Mouse (Mus musculus): Measurements from ENCODE around the gene Lrp2bp. TPM values are rescaled to one million over a fixed set of nuclear protein-coding genes. Genes with fewer than 3 reads are reported as not detected.

The Lrp2bp gene
- polyA plus RNA-seq (2015; fragmentation: Nextera tagmentation; extraction: Ambion mirVana) = 0.52 and 0.79 TPM in 2 replicates

- Histone ChIP-seq H3K36me3 (peaks cover 14% of the 10 kb centered on the region), H3K27ac (replicated peaks) (peak within 1 kb of the TSS; percentile 98), H3K4me1 (peaks cover 14% of the 10 kb centered on the region), H3K9ac (replicated peaks) (peak within 1 kb of the TSS; percentile 77), H3K4me2 (peak within 1 kb of the TSS; percentile 83), H3K9me3 (replicated peaks) (no peaks in the 10 kb centered on the region), H3K4me3 (replicated peaks) (peak within 1 kb of the TSS; percentile 67), H3K27me3 (replicated peaks) (no peaks in the 10 kb centered on the region)
- WGBS = 2% methylated on average over 22 of the region's 22 CpGs
- peak; percentile 7 for ATAC-seq (ENCODE audit: low FRiP score)
Observed at GRCm38 (mm10) chr8:45999138-45999783, at the start of gene Lrp2bp. TSS of gene Lrp2bp (plus strand) at chr8:45999303.

GRCm38 (mm10) chr8:45950622-45951021, 48.5 kb upstream of the Lrp2bp start:
- WGBS = 44% methylated on average over 2 of the region's 2 CpGs
- Histone ChIP-seq H3K4me3 (replicated peaks) (no peak overlapping the region), H3K27me3 (replicated peaks) (no peaks in the 10 kb centered on the region), H3K9me3 (replicated peaks) (no peaks in the 10 kb centered on the region), H3K9ac (replicated peaks) (no peak overlapping the region), H3K36me3 (no peaks in the 10 kb centered on the region), H3K4me1 (no peaks in the 10 kb centered on the region), H3K4me2 (no peak overlapping the region), H3K27ac (replicated peaks) (no peak overlapping the region)
- ATAC-seq (ENCODE audit: low FRiP score) = no peak

GRCm38 (mm10) chr8:45970894-45971293, 28.2 kb upstream of the Lrp2bp start:
- Histone ChIP-seq H3K9ac (replicated peaks) (no peak overlapping the region), H3K36me3 (no peaks in the 10 kb centered on the region), H3K4me1 (peaks cover 10% of the 10 kb centered on the region), H3K4me2 (no peak overlapping the region), H3K9me3 (replicated peaks) (no peaks in the 10 kb centered on the region), H3K27ac (replicated peaks) (no peak overlapping the region), H3K4me3 (replicated peaks) (no peak overlapping the region), H3K27me3 (replicated peaks) (no peaks in the 10 kb centered on the region)
- no peak for ATAC-seq (ENCODE audit: low FRiP score)
- 96% methylated on average over 12 of the region's 12 CpGs for WGBS

GRCm38 (mm10) chr8:45973988-45974505, 25.1 kb upstream of the Lrp2bp start:
- no peak overlapping the region for H3K4me3 ChIP-seq (replicated peaks)
- 69% methylated on average over 8 of the region's 8 CpGs for WGBS

GRCm38 (mm10) chr8:45975126-45975836, 23.8 kb upstream of the Lrp2bp start, which contains the start of the genes 1700029J07Rik and Ufsp2:
TSS of gene 1700029J07Rik (minus strand) at chr8:45975252.
TSS of gene Ufsp2 (plus strand) at chr8:45975528.
- H3K27me3 ChIP-seq (replicated peaks) = no peaks in the 10 kb centered on the region
- H3K9ac ChIP-seq (replicated peaks) = peak within 1 kb of the TSS; percentile 73
- H3K4me1 ChIP-seq = peaks cover 16% of the 10 kb centered on the region
- peak; percentile 98 for ATAC-seq (ENCODE audit: low FRiP score)
- under 1% methylated on average over 57 of the region's 57 CpGs for WGBS
- H3K27ac ChIP-seq (replicated peaks) = peak within 1 kb of the TSS; percentile 86
- no peaks in the 10 kb centered on the region for H3K9me3 ChIP-seq (replicated peaks)
- H3K36me3 ChIP-seq = peaks cover 5% of the 10 kb centered on the region; the same call in 1 of the 2 replicates
- H3K4me2 ChIP-seq = peak within 1 kb of the TSS; percentile 69
- H3K4me3 ChIP-seq (replicated peaks) = peak within 1 kb of the TSS; percentile 67

More at GRCm38 (mm10) chr8:45973988-45974505, 25.1 kb upstream of the Lrp2bp start:
- H3K4me1 ChIP-seq = peaks cover 16% of the 10 kb centered on the region
- peak overlapping the region; percentile 69 for H3K4me2 ChIP-seq
- no peaks in the 10 kb centered on the region for H3K9me3 ChIP-seq (replicated peaks)
- H3K27ac ChIP-seq (replicated peaks) = 0 out of 2 replicates have a peak overlapping the region, but pooled peaks have one; percentile 86
- no peak for ATAC-seq (ENCODE audit: low FRiP score)
- H3K36me3 ChIP-seq = peaks cover 5% of the 10 kb centered on the region; the same call in 1 of the 2 replicates
- H3K27me3 ChIP-seq (replicated peaks) = no peaks in the 10 kb centered on the region
- no peak overlapping the region; the same call in 1 of the 2 replicates for H3K9ac ChIP-seq (replicated peaks)

DNA sequence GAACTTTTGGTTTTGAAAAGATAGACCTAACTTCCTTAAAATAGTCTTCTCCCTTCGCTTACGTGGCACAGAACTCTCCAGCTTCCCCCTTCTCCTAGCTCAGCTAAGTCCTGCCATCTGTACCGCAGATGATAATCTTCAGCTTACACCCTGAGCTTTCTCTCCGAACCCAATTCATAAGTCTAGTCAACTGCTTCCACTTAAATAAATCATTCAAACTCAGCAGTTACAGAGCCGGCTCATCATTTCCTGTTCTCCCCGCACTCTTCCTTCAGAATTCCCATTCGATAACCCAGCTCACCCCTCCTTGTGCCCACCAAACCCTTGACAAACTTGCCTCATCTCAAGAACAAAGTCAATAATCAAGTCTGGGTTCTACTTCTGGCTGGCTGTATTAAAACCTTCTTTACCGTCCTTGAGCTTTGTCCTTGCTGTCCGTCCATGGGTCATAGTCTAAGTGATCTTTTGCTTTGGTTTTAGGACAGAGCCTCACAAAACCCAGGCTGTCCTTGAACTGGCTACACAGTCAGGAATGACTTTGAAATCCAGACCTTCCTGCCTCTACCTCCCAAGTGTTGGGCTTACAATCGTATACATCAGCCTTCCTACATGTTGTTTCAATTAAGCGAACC, 23.1 kb upstream of the Lrp2bp start:
- H3K27ac ChIP-seq (replicated peaks) = peak overlapping the region; percentile 86
- WGBS = 71% methylated on average over 11 of the region's 11 CpGs

GRCm38 (mm10) chr8:45986665-45987064, 12.4 kb upstream of the Lrp2bp start:
- no peak overlapping the region for H3K9ac ChIP-seq (replicated peaks)
- no peak for ATAC-seq (ENCODE audit: low FRiP score)
- no peaks in the 10 kb centered on the region for H3K27me3 ChIP-seq (replicated peaks)
- no peak overlapping the region for H3K27ac ChIP-seq (replicated peaks)
- no peaks in the 10 kb centered on the region for H3K9me3 ChIP-seq (replicated peaks)
- WGBS = 86% methylated on average over 3 of the region's 3 CpGs
- H3K36me3 ChIP-seq = peaks cover 30% of the 10 kb centered on the region
- no peak overlapping the region for H3K4me2 ChIP-seq
- H3K4me3 ChIP-seq (replicated peaks) = no peak overlapping the region
- H3K4me1 ChIP-seq = no peaks in the 10 kb centered on the region

More for the DNA sequence above, 23.1 kb upstream of the Lrp2bp start:
- Histone ChIP-seq H3K27me3 (replicated peaks) (no peaks in the 10 kb centered on the region), H3K36me3 (peaks cover 9% of the 10 kb centered on the region), H3K4me2 (peak overlapping the region; percentile 69), H3K9ac (replicated peaks) (peak overlapping the region; percentile 62), H3K4me3 (replicated peaks) (peak overlapping the region; percentile 67), H3K9me3 (replicated peaks) (no peaks in the 10 kb centered on the region), H3K4me1 (peaks cover 16% of the 10 kb centered on the region)
- peak; percentile 28 for ATAC-seq (ENCODE audit: low FRiP score)

DNA sequence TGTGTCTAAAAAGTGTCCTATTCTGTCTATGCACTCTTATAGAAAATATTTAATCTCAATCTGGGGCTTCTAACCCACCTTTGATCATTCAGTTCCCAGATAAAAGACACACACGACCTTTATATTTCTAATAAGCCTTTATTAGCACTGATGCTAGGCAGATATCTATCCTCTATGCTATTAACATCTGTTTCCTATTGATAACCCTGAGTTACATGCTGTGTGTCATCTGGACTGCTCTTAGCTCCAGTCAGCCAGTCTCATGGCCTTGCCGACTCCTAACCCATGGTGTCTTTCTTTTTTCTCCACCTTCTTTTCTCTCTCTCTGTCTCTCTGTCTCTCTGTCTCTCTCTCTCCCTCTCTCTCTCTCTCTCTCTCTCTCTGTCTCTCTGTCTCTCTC, 10.9 kb upstream of the Lrp2bp start:
- Histone ChIP-seq H3K36me3 (peaks cover 22% of the 10 kb centered on the region), H3K9ac (replicated peaks) (no peak overlapping the region), H3K9me3 (replicated peaks) (no peaks in the 10 kb centered on the region), H3K4me3 (replicated peaks) (no peak overlapping the region), H3K27ac (replicated peaks) (no peak overlapping the region), H3K4me1 (no peaks in the 10 kb centered on the region), H3K4me2 (no peak overlapping the region), H3K27me3 (replicated peaks) (no peaks in the 10 kb centered on the region)
- ATAC-seq (ENCODE audit: low FRiP score) = no peak
- WGBS = 61% methylated on average over 2 of the region's 2 CpGs

DNA sequence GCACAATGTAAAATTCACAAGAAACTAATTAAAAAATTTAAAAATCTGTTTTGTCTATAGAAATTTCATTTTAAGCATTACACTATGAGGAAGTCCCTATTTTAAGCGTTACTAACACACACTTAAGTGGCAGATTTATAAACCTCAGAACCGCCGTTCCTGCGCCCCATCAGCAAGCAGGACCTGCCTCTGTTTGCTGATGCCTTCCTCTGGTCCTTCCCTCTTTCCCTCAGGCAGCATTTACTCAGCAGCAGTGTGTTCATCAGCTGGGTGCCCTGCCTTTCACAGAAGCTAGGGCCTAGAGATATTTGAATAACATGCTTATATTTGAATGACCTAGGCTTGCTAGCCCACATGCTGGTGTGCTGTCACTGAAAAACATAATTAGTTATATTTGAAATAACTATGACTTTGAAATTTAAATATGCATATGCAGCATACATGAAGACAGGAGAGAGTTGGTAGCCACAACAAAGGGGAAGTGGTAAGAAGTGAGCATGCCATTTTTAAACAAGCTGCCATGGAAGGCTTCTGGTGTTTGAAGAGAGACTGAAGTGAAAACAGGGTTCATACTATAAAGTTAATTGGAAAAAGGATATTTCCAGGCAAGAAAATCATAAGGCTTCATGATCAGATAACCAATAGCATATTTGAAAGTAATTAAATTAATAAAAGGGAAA, 8.3 kb upstream of the Lrp2bp start:
- 84% methylated on average over 4 of the region's 4 CpGs for WGBS
- Histone ChIP-seq H3K4me2 (no peak overlapping the region), H3K4me1 (no peaks in the 10 kb centered on the region), H3K9ac (replicated peaks) (no peak overlapping the region), H3K27ac (replicated peaks) (no peak overlapping the region), H3K9me3 (replicated peaks) (no peaks in the 10 kb centered on the region), H3K4me3 (replicated peaks) (no peak overlapping the region), H3K36me3 (peaks cover 22% of the 10 kb centered on the region), H3K27me3 (replicated peaks) (no peaks in the 10 kb centered on the region)
- ATAC-seq (ENCODE audit: low FRiP score) = no peak

GRCm38 (mm10) chr8:45994111-45994510, 5.0 kb upstream of the Lrp2bp start:
- Histone ChIP-seq H3K4me1 (peaks cover 7% of the 10 kb centered on the region), H3K36me3 (peaks cover 23% of the 10 kb centered on the region), H3K4me2 (no peak overlapping the region), H3K9me3 (replicated peaks) (no peaks in the 10 kb centered on the region), H3K9ac (replicated peaks) (no peak overlapping the region), H3K4me3 (replicated peaks) (no peak overlapping the region), H3K27me3 (replicated peaks) (no peaks in the 10 kb centered on the region), H3K27ac (replicated peaks) (no peak overlapping the region)
- ATAC-seq (ENCODE audit: low FRiP score) = no peak
- WGBS = 95% methylated on average over 2 of the region's 2 CpGs

GRCm38 (mm10) chr8:45995576-45995975, 3.5 kb upstream of the Lrp2bp start:
- no peak overlapping the region for H3K4me2 ChIP-seq
- no peaks in the 10 kb centered on the region for H3K27me3 ChIP-seq (replicated peaks)
- no peaks in the 10 kb centered on the region for H3K9me3 ChIP-seq (replicated peaks)
- H3K36me3 ChIP-seq = peaks cover 23% of the 10 kb centered on the region
- H3K4me3 ChIP-seq (replicated peaks) = no peak overlapping the region
- 92% methylated on average over 3 of the region's 3 CpGs for WGBS
- no peak overlapping the region for H3K27ac ChIP-seq (replicated peaks)
- no peak for ATAC-seq (ENCODE audit: low FRiP score)
- peaks cover 14% of the 10 kb centered on the region for H3K4me1 ChIP-seq
- H3K9ac ChIP-seq (replicated peaks) = no peak overlapping the region
